Mouse (Mus musculus) intestine, embryonic 14.5 days (tissue): ENCODE measurements at regions not wholly inside any gene's neighbourhood (a gene's known extent, or its start where the extent isn't known, plus 50 kb on each side); places are given as distances from the start of the nearest gene placed in this dataset.
A peak's percentile ranks its signal among the peaks of the same experiment; 100 is the strongest.

Source experiments
- ATAC-seq: fragments of 200-750 bp; cut with Nextera tagmentation; replicated peaks from 2 replicates; pipeline ENCODE4 v1.8.0; 2017; ENCODE audit warnings: low read depth, moderate number of reproducible peaks, moderate TSS enrichment, moderate library complexity; ENCODE audit not compliant: low FRiP score, low TSS enrichment
- DNase-seq: peaks from one replicate; pipeline ENCODE4 v3.0.0-alpha.2; 2018; ENCODE audit warnings: low spot score
- H3K27ac ChIP-seq: fragments of 300-500 bp; sonication (generic); 2 replicates; pipeline ENCODE4 v1.5.1; 2014; ENCODE audit warnings: low read depth, mild to moderate bottlenecking, control low read depth
- H3K27me3 ChIP-seq: fragments of 300-500 bp; sonication (generic); replicated peaks from 2 replicates; pipeline ENCODE4 v1.6.1; 2014; ENCODE audit warnings: low read length, control low read depth; ENCODE audit not compliant: control insufficient read depth, insufficient read depth
- H3K36me3 ChIP-seq: fragments of 300-500 bp; sonication (generic); 2 replicates; pipeline ENCODE4 v1.6.1; 2014; ENCODE audit warnings: low read length, control low read depth; ENCODE audit not compliant: control insufficient read depth, insufficient read depth
- H3K4me1 ChIP-seq: fragments of 300-500 bp; sonication (generic); replicated peaks from 2 replicates; pipeline ENCODE4 v1.6.1; 2014; ENCODE audit warnings: low read length, control low read depth, mixed read lengths; ENCODE audit not compliant: control insufficient read depth, insufficient read depth
- H3K4me2 ChIP-seq: fragments of 300-500 bp; sonication (generic); 2 replicates; pipeline ENCODE4 v1.6.1; 2014; ENCODE audit warnings: low read length
- H3K4me3 ChIP-seq: fragments of 300-500 bp; sonication (generic); 2 replicates; pipeline ENCODE4 v1.5.1; 2014; ENCODE audit warnings: low read depth, low read length, control low read depth, mixed read lengths
- H3K9ac ChIP-seq: fragments of 300-500 bp; sonication (generic); 2 replicates; pipeline ENCODE4 v1.6.1; 2014; ENCODE audit warnings: mild to moderate bottlenecking, low read length
- H3K9me3 ChIP-seq: fragments of 300-500 bp; sonication (generic); 2 replicates; pipeline ENCODE4 v1.6.1; 2016; ENCODE audit warnings: low read length, control low read depth; ENCODE audit not compliant: control insufficient read depth
- WGBS: fragments of 180-500 bp; shearing (Covaris S2); extraction: QIAGEN DNeasy Blood & Tissue Kit; methylation state at CpG from one replicate; pipeline ENCODE4 v1.1.7; 2014; 5-methylcytosine and 5-hydroxymethylcytosine counted together

DNA sequence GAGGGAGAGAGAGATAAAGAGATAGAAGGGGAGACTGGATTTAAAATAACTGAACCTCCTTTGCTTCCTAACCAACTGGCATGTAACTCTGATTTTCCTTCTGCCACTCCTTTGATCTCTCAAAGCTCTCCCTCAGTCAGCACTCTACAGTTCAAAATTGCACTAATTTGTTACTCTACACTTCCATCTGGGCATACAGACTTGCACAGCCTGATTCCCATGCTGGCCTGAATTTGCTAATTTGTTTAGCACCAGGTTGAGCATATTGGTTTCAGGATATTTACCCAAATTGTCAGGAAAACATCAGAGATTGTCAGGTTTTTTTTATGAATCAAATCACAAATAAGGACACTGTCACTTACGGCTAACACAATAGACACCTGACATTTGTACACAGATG is 125.9 kb upstream of the Tapt1 start:
- Histone ChIP-seq H3K4me1 (no peaks in the 10 kb centered on the region), H3K36me3 (no peaks in the 10 kb centered on the region), H3K9ac (no peak overlapping the region), H3K27me3 (no peaks in the 10 kb centered on the region), H3K27ac (no peak overlapping the region), H3K9me3 (no peaks in the 10 kb centered on the region), H3K4me3 (no peak overlapping the region), H3K4me2 (no peak overlapping the region)
- no peak for DNase-seq
- WGBS, result 93% methylated on average over 1 of the region's 1 CpGs
- no peak for ATAC-seq

DNA sequence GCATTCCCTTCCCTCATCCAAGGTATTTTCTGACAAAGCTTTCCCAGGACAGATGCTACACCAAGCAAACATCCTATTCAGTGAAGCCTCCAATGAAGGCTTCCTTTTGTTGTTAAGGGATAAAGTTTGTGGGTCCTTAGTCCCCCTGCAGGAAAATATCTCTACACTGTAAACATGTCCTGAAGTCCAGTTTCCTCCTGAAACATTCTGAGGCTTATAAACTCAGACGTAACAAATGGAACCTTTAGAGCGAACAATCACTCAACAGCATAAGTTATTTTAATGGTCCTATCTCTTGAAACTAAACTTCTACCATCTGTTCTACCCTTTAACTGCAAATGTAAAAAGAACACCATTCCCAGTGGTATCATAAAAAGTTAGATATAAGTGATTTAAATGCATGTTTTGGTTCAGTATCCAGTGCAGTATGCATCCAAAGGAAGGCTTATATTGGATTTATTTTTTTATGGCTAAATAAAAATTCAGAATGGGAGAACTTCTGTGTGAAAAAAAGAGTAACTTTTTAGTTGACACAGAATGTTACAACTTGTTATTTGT is 115.1 kb upstream of the Tapt1 start:
- DNase-seq, result no peak
- ATAC-seq, result no peak
- Histone ChIP-seq H3K9me3 (no peaks in the 10 kb centered on the region), H3K36me3 (no peaks in the 10 kb centered on the region), H3K4me1 (no peaks in the 10 kb centered on the region), H3K4me2 (no peak overlapping the region), H3K27me3 (no peaks in the 10 kb centered on the region), H3K27ac (no peak overlapping the region), H3K4me3 (no peak overlapping the region), H3K9ac (no peak overlapping the region)
- 51% methylated on average over 2 of the region's 2 CpGs for WGBS

GRCm38 (mm10) chr5:44338662-44339061 is 112.2 kb upstream of the Tapt1 start:
- no peaks in the 10 kb centered on the region for H3K27me3 ChIP-seq
- no peaks in the 10 kb centered on the region for H3K4me1 ChIP-seq
- DNase-seq, result no peak
- H3K4me2 ChIP-seq, result no peak overlapping the region
- no peak overlapping the region for H3K27ac ChIP-seq
- H3K9ac ChIP-seq, result no peak overlapping the region
- H3K9me3 ChIP-seq, result no peaks in the 10 kb centered on the region
- ATAC-seq, result no peak
- H3K36me3 ChIP-seq, result no peaks in the 10 kb centered on the region
- WGBS, result 89% methylated on average over 4 of the region's 4 CpGs
- no peak overlapping the region for H3K4me3 ChIP-seq

DNA sequence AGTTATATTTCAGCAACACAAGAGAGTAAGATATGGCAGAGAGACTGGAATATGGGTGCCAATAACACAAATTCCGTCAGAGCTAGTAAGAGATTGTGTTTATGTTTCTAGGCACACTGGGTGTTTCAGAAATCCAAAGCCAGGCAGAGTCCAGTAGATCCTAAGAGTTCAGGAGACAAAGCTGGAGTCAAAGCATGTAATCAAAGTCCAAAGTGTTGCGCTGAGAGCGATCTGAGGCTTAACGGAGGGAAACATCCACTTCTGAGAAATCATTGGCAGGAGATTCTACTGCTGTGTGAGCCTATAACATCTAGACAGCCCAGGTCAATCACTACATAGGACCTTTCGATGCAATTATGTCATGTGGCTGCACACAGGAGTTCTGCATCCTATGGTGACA is 109.3 kb upstream of the Tapt1 start:
- H3K27me3 ChIP-seq, result no peaks in the 10 kb centered on the region
- H3K9me3 ChIP-seq, result no peaks in the 10 kb centered on the region
- ATAC-seq (no peak), DNase-seq (no peak)
- 89% methylated on average over 5 of the region's 5 CpGs for WGBS
- no peak overlapping the region for H3K4me3 ChIP-seq
- no peak overlapping the region for H3K4me2 ChIP-seq
- no peak overlapping the region for H3K27ac ChIP-seq
- H3K9ac ChIP-seq, result no peak overlapping the region
- H3K4me1 ChIP-seq, result no peaks in the 10 kb centered on the region
- H3K36me3 ChIP-seq, result no peaks in the 10 kb centered on the region

GRCm38 (mm10) chr5:44319626-44320025 is 93.2 kb upstream of the Tapt1 start:
- no peak for DNase-seq
- Histone ChIP-seq H3K4me1 (no peaks in the 10 kb centered on the region), H3K27me3 (no peaks in the 10 kb centered on the region), H3K9me3 (no peaks in the 10 kb centered on the region), H3K4me2 (no peak overlapping the region), H3K4me3 (no peak overlapping the region), H3K36me3 (no peaks in the 10 kb centered on the region), H3K9ac (no peak overlapping the region), H3K27ac (no peak overlapping the region)
- 88% methylated on average over 1 of the region's 1 CpGs for WGBS
- ATAC-seq, result no peak

- H3K36me3 ChIP-seq, result no peaks in the 10 kb centered on the region
- peak overlapping the region; percentile 35 for H3K4me2 ChIP-seq
- H3K27ac ChIP-seq, result no peak overlapping the region
- no peaks in the 10 kb centered on the region for H3K27me3 ChIP-seq
- H3K9ac ChIP-seq, result no peak overlapping the region
- WGBS, result 19% methylated on average over 14 of the region's 16 CpGs
- no peak overlapping the region for H3K4me3 ChIP-seq
- peaks cover 8% of the 10 kb centered on the region; the same call in 1 of the 2 replicates for H3K4me1 ChIP-seq
- H3K9me3 ChIP-seq, result no peaks in the 10 kb centered on the region
- ATAC-seq, result peak; percentile 74
- peak; percentile 51 for DNase-seq
Observed at GRCm38 (mm10) chr5:44306769-44307557, 80.5 kb upstream of the Tapt1 start.

DNA sequence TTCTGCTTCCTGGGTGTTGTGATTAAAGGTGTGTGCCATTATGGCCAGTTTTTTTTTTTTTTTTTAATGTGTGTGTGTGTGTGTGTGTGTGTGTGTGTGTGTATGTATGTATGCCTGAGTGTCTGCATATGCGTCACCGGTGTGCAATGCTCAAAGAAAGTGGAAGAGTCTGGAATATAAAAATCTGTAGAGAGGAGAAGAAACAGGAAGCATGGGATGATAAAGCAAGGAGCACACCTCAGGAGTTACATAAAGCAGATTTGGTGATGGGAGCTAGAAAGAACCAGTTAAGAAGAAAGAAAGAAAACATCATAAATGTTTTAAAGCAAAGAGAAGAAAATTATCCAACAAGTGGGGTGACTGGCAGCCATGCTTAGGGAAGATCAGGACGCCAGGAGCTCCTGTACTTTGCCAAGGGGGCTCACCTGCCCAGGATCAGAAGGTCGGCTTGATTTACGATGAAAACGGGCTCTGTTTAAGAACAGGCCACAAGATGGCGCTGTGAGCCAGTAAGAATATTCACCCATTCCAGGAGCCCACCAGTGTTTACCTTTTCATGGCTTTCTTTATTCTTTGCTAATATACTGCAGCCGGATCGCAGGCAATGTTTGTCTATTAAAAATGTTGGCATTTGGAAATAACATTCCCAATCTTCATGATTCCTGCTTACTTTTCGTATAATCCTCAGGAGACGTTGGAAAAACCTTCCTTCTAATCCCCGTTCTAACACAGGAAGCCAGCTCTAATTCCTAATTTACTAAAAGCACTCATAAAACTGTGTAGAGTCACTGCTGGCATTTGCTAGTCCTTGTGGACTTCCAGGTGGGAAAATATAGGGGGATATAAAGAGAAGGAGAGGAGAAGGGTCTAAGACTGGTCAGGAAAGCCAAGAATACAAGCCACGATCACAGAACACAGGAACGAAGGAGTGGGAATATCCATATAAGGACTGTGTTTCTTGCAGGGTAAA is 77.7 kb upstream of the Tapt1 start:
- H3K4me1 ChIP-seq, result peaks cover 8% of the 10 kb centered on the region; the same call in 1 of the 2 replicates
- H3K4me3 ChIP-seq, result no peak overlapping the region
- no peaks in the 10 kb centered on the region for H3K36me3 ChIP-seq
- H3K9ac ChIP-seq, result no peak overlapping the region
- 21% methylated on average over 14 of the region's 14 CpGs for WGBS
- H3K9me3 ChIP-seq, result no peaks in the 10 kb centered on the region
- ATAC-seq (no peak), DNase-seq (peak; percentile 89)
- no peaks in the 10 kb centered on the region for H3K27me3 ChIP-seq
- peak overlapping the region; percentile 34 for H3K4me2 ChIP-seq
- H3K27ac ChIP-seq, result no peak overlapping the region

DNA sequence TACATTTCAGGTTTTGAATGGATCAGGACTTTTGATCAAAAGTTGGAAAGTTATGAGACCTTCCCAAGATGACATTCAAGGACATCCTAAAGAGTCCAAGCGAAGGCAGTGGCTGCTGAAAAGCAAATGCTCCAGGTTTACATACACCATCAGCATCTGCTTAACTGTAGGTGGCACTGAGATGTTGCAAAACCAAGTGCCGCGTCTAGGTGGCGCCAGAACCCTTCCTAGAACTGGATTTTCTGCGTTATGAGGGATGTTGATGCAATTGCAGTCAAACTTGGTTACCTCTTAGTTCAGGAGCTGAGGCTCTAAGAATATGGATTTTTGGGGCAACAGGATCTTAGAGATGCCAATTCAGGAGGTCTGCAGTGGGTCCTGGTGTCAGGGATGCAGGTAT is 58.0 kb upstream of the Tapt1 start:
- Histone ChIP-seq H3K27ac (no peak overlapping the region), H3K4me3 (no peak overlapping the region), H3K9ac (no peak overlapping the region), H3K4me2 (no peak overlapping the region), H3K9me3 (no peaks in the 10 kb centered on the region), H3K4me1 (no peaks in the 10 kb centered on the region), H3K27me3 (no peaks in the 10 kb centered on the region), H3K36me3 (no peaks in the 10 kb centered on the region)
- 10% methylated on average over 5 of the region's 5 CpGs for WGBS
- DNase-seq (peak; percentile 97), ATAC-seq (no peak)
